Mouse (Mus musculus): Measurements from ENCODE around the gene Gng7.

DNA sequence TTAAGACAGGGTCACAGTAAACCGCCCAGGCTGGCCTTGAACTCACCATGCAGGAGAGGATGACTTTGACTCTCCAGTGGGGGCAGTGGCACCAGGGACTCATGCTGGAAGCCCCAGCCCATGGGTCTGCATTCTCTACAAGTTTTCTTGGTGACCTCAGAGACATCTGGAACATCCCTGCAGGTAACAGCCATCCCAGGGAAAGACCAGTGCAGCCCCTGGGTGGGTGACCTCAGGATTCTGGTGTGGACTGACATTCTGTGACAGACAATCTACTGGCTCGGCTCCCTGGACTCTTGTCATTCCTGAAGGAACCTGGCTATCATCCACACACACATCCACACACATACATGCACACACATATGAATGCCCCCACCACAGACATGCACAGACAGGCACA is 921 bp upstream of the Gng7 start:
- TF ChIP-seq CTCF (IDR thresholded peaks at IDR 0.05; ENCODE audit: extremely low read depth, insufficient read depth, low read length) (no peak), POLR2A (IDR thresholded peaks at IDR 0.05; ENCODE audit: extremely low read depth, insufficient read depth, low read length) (no peak)

Data from cortical plate, adult 2 months (tissue).